Mouse (Mus musculus) hindbrain, embryonic 15.5 days (tissue): Measurements from ENCODE around the gene Bag1. TPM values are rescaled to one million over a fixed set of nuclear protein-coding genes. Genes with fewer than 3 reads are reported as not detected.

Source experiments
- ATAC-seq: fragments of 200-750 bp; cut with Nextera tagmentation; 2 replicates; pipeline ENCODE4 v1.8.0; 2017; ENCODE audit warnings: low read depth, moderate number of reproducible peaks, moderate TSS enrichment; ENCODE audit not compliant: low FRiP score
- H3K27ac ChIP-seq: fragments of 300-500 bp; sonication (generic); replicated peaks from 2 replicates; pipeline ENCODE4 v1.5.1; 2015; ENCODE audit warnings: mild to moderate bottlenecking, inconsistent platforms
- H3K27me3 ChIP-seq: fragments of 300-500 bp; sonication (generic); 2 replicates; pipeline ENCODE4 v1.6.1; 2015; ENCODE audit warnings: control low read depth, inconsistent platforms
- H3K36me3 ChIP-seq: fragments of 300-500 bp; sonication (generic); 2 replicates; pipeline ENCODE4 v1.6.1; 2015; ENCODE audit warnings: control low read depth, inconsistent platforms
- H3K4me1 ChIP-seq: fragments of 300-500 bp; sonication (generic); replicated peaks from 2 replicates; pipeline ENCODE4 v1.6.1; 2015; ENCODE audit warnings: control low read depth, inconsistent platforms
- H3K4me2 ChIP-seq: fragments of 300-500 bp; sonication (generic); 2 replicates; pipeline ENCODE4 v1.6.1; 2015; ENCODE audit warnings: moderate library complexity, mild to moderate bottlenecking, inconsistent platforms
- H3K4me3 ChIP-seq: fragments of 300-500 bp; sonication (generic); 2 replicates; pipeline ENCODE4 v1.5.1; 2015; ENCODE audit warnings: mild to moderate bottlenecking, inconsistent platforms
- H3K9ac ChIP-seq: fragments of 300-500 bp; sonication (generic); 2 replicates; pipeline ENCODE4 v1.6.1; 2015; ENCODE audit warnings: inconsistent platforms
- H3K9me3 ChIP-seq: fragments of 300-500 bp; sonication (generic); 2 replicates; pipeline ENCODE4 v1.6.1; 2016; ENCODE audit warnings: control low read depth, inconsistent platforms
- WGBS: fragments of 180-500 bp; shearing (Covaris S2); methylation state at CpG from one replicate; pipeline ENCODE4 v1.1.7; 2015; 5-methylcytosine and 5-hydroxymethylcytosine counted together
- polyA plus RNA-seq: library from polyadenylated mRNA; unstranded; fragments of >200 nt; fragmentation: Nextera tagmentation; extraction: Ambion mirVana; gene quantifications from 2 replicates; pipeline ENCODE4 v1.2.1, GENCODE M21; 2015

The Bag1 gene
- polyA plus RNA-seq, 1 experiment from 2014 or later = 203 TPM

- no peaks in the 10 kb centered on the region for H3K9me3 ChIP-seq
- no peak overlapping the region for H3K9ac ChIP-seq
- no peak overlapping the region for H3K4me3 ChIP-seq
- no peak overlapping the region for H3K27ac ChIP-seq
- H3K27me3 ChIP-seq = no peaks in the 10 kb centered on the region
- no peaks in the 10 kb centered on the region for H3K4me1 ChIP-seq
- ATAC-seq = no peak
- WGBS = 82% methylated on average over 7 of the region's 7 CpGs
- H3K36me3 ChIP-seq = peaks cover 3% of the 10 kb centered on the region; the same call in 1 of the 2 replicates
- H3K4me2 ChIP-seq = no peak overlapping the region
Observed at GRCm38 (mm10) chr4:40929046-40929445, 19.0 kb downstream of the Bag1 start.

GRCm38 (mm10) chr4:40925568-40925967 lies 22.5 kb downstream of the Bag1 start:
- H3K9ac ChIP-seq = no peak overlapping the region
- H3K4me1 ChIP-seq = no peaks in the 10 kb centered on the region
- no peaks in the 10 kb centered on the region for H3K9me3 ChIP-seq
- ATAC-seq = no peak
- H3K27me3 ChIP-seq = no peaks in the 10 kb centered on the region
- no peak overlapping the region for H3K27ac ChIP-seq
- no peaks in the 10 kb centered on the region for H3K36me3 ChIP-seq
- H3K4me3 ChIP-seq = no peak overlapping the region
- no peak overlapping the region for H3K4me2 ChIP-seq
- WGBS = 35% methylated on average over 3 of the region's 3 CpGs

- Histone ChIP-seq H3K36me3 (no peaks in the 10 kb centered on the region), H3K4me3 (no peak overlapping the region), H3K4me2 (no peak overlapping the region), H3K27ac (no peak overlapping the region), H3K9me3 (no peaks in the 10 kb centered on the region), H3K9ac (no peak overlapping the region), H3K27me3 (no peaks in the 10 kb centered on the region), H3K4me1 (no peaks in the 10 kb centered on the region)
- no peak for ATAC-seq
- WGBS = 85% methylated on average over 6 of the region's 6 CpGs
Observed at GRCm38 (mm10) chr4:40923087-40923651, 24.9 kb downstream of the Bag1 start.

- Histone ChIP-seq H3K4me1 (no peaks in the 10 kb centered on the region), H3K27ac (no peak overlapping the region), H3K4me2 (no peak overlapping the region), H3K4me3 (no peak overlapping the region), H3K9ac (no peak overlapping the region), H3K9me3 (no peaks in the 10 kb centered on the region), H3K36me3 (no peaks in the 10 kb centered on the region), H3K27me3 (no peaks in the 10 kb centered on the region)
- ATAC-seq = no peak
- WGBS = 75% methylated on average over 3 of the region's 3 CpGs
Observed at GRCm38 (mm10) chr4:40921288-40921687, 26.8 kb downstream of the Bag1 start.

- Histone ChIP-seq H3K9ac (no peak overlapping the region), H3K4me2 (no peak overlapping the region), H3K4me1 (no peaks in the 10 kb centered on the region), H3K36me3 (no peaks in the 10 kb centered on the region), H3K9me3 (no peaks in the 10 kb centered on the region), H3K27me3 (no peaks in the 10 kb centered on the region), H3K27ac (no peak overlapping the region), H3K4me3 (no peak overlapping the region)
- no peak for ATAC-seq
- WGBS = 77% methylated on average over 2 of the region's 2 CpGs
Observed at GRCm38 (mm10) chr4:40920576-40920975, 27.5 kb downstream of the Bag1 start.

DNA sequence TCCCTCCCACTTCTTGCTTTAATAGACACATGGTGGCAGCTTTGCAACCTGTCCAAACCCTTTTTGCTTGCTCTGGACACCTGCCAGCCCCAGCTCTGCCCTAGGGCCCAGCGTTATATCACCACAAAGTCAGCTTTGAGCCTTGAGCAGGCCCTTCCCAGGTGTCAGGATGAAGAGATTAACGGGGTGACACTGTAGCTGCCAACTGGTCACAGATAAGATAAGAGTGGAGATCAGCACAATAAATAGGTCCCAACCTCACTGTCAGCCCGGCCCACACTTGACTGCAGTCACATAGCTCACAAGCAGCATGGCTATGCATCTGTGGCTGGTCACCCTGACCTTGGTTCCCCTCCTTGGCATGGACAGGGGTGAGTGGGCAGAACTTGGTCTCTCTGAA lies 28.3 kb downstream of the Bag1 start, which contains the start of gene Spink4:
Spink4 (plus strand) TSS at position 268 of the 400 bp plus-strand sequence.
- no peaks in the 10 kb centered on the region for H3K9me3 ChIP-seq
- WGBS = 68% methylated on average over 3 of the region's 3 CpGs
- H3K27ac ChIP-seq = no peak within 1 kb of the TSS
- no peak within 1 kb of the TSS for H3K4me3 ChIP-seq
- no peaks in the 10 kb centered on the region for H3K36me3 ChIP-seq
- H3K4me1 ChIP-seq = no peaks in the 10 kb centered on the region
- no peak within 1 kb of the TSS for H3K4me2 ChIP-seq
- no peak for ATAC-seq
- H3K9ac ChIP-seq = no peak within 1 kb of the TSS
- no peaks in the 10 kb centered on the region for H3K27me3 ChIP-seq

DNA sequence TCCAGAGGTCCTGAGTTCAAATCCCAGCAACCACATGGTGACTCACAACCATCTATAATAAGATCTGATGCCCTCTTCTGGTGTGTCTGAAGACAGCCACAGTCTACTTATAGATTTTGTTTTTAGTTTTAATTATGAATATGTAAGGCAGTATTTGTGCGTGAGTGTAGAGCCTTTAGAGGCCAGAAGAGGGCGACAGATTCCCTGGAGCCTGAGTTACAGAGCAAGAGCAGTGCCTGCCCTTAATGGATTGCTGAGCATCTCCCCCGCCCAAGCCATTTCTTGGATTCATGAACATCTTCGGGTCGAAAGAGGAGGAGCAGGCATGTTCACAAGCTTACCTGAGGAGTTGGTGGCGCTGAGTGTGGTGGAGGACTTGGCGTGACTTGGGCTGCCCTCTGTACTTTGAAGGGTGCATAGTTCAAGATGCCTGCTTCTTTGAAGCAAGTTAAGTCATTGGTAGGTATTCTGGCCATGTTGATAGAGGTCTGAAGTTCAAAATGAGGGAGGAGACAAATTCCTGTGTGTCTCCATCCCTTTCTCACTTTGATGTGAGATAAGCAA lies 31.4 kb downstream of the Bag1 start:
- no peak overlapping the region for H3K4me3 ChIP-seq
- H3K27ac ChIP-seq = no peak overlapping the region
- no peaks in the 10 kb centered on the region for H3K27me3 ChIP-seq
- H3K9ac ChIP-seq = no peak overlapping the region
- 94% methylated on average over 7 of the region's 7 CpGs for WGBS
- no peaks in the 10 kb centered on the region for H3K9me3 ChIP-seq
- H3K36me3 ChIP-seq = no peaks in the 10 kb centered on the region
- ATAC-seq = no peak
- no peaks in the 10 kb centered on the region for H3K4me1 ChIP-seq
- H3K4me2 ChIP-seq = no peak overlapping the region

DNA sequence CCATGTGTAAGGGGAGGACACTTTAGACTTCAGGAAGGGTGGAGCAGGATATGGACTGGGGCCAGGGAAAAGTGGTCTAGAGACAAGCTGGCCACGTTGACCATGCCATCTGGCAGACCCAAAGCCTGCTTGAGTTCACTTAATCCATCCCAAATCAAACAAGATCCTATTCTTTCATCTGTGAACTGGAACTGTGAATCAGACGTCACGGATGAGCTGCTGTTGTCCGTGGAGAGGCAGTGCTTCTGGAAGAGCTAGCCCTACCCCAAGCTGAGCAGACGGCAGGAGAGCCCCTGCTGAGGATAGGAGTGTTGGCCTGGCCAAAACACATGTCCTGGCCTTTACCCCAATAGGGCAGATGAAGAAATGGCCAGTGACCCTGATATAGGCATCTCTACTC lies 32.1 kb downstream of the Bag1 start:
- Histone ChIP-seq H3K4me2 (no peak overlapping the region), H3K36me3 (no peaks in the 10 kb centered on the region), H3K9me3 (no peaks in the 10 kb centered on the region), H3K4me3 (no peak overlapping the region), H3K27me3 (no peaks in the 10 kb centered on the region), H3K27ac (no peak overlapping the region), H3K9ac (no peak overlapping the region), H3K4me1 (no peaks in the 10 kb centered on the region)
- WGBS = 75% methylated on average over 5 of the region's 5 CpGs
- no peak for ATAC-seq

DNA sequence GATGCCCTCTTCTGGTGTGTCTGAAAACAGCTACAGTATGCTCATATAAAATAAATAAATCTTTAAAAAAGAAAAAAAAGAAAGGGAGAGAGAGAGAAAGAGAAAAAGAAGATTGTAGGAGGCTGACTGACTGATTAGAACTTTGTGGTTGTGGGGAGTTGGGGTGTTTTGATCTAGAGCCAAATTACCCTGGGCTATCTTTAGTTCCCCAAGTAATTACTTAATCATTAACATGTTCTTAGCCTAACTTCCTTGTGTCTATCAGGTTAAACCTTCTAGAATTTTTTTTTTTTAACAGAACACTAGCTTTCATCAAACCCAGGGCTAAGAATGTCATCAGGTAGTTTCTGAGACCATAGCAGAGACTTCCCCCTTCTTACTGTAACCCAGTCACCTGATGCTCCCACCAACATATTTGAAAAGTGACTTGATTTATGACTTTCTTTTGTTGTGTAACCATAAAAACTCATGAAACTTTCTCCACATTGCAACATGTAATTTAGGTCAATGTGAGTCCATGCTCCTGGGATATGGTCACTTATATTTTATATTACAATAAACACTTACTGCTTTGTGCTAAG lies 33.7 kb downstream of the Bag1 start:
- H3K4me3 ChIP-seq = no peak overlapping the region
- H3K27ac ChIP-seq = no peak overlapping the region
- no peaks in the 10 kb centered on the region for H3K4me1 ChIP-seq
- H3K27me3 ChIP-seq = no peaks in the 10 kb centered on the region
- no peaks in the 10 kb centered on the region for H3K9me3 ChIP-seq
- no peak overlapping the region for H3K4me2 ChIP-seq
- H3K36me3 ChIP-seq = no peaks in the 10 kb centered on the region
- no peak overlapping the region for H3K9ac ChIP-seq
- no peak for ATAC-seq

- no peak overlapping the region for H3K27ac ChIP-seq
- no peaks in the 10 kb centered on the region for H3K36me3 ChIP-seq
- no peak overlapping the region for H3K4me3 ChIP-seq
- H3K9me3 ChIP-seq = no peaks in the 10 kb centered on the region
- H3K4me1 ChIP-seq = peaks cover 5% of the 10 kb centered on the region
- no peaks in the 10 kb centered on the region for H3K27me3 ChIP-seq
- WGBS = 47% methylated on average over 20 of the region's 20 CpGs
- H3K9ac ChIP-seq = no peak overlapping the region
- H3K4me2 ChIP-seq = peak overlapping the region; percentile 24; the same call in 1 of the 2 replicates
- no peak for ATAC-seq
Observed at GRCm38 (mm10) chr4:40908261-40908969, 39.7 kb downstream of the Bag1 start.

GRCm38 (mm10) chr4:40906298-40906697 lies 41.8 kb downstream of the Bag1 start:
- Histone ChIP-seq H3K4me2 (no peak overlapping the region), H3K4me3 (no peak overlapping the region), H3K36me3 (no peaks in the 10 kb centered on the region), H3K4me1 (peaks cover 5% of the 10 kb centered on the region), H3K9ac (no peak overlapping the region), H3K9me3 (no peaks in the 10 kb centered on the region), H3K27ac (no peak overlapping the region), H3K27me3 (no peaks in the 10 kb centered on the region)
- ATAC-seq = no peak
- WGBS = 58% methylated on average over 1 of the region's 1 CpGs

GRCm38 (mm10) chr4:40900612-40901011 lies 47.5 kb downstream of the Bag1 start:
- Histone ChIP-seq H3K27ac (no peak overlapping the region), H3K27me3 (no peaks in the 10 kb centered on the region), H3K4me3 (no peak overlapping the region), H3K9me3 (no peaks in the 10 kb centered on the region), H3K36me3 (no peaks in the 10 kb centered on the region), H3K9ac (no peak overlapping the region), H3K4me2 (no peak overlapping the region), H3K4me1 (no peaks in the 10 kb centered on the region)
- ATAC-seq = no peak
- 96% methylated on average over 4 of the region's 4 CpGs for WGBS
